Mouse (Mus musculus): ENCODE measurements around the gene Clec2e. TPM values are rescaled to one million over a fixed set of nuclear protein-coding genes. Genes with fewer than 3 reads are reported as not detected.

Clec2e gene
- polyA plus RNA-seq, 1 experiment from 2014 or later: not detected

Other genes with a start within 250 kb of the Clec2e start
- gene Clec2i, start 213.3 kb downstream of the Clec2e start, polyA plus RNA-seq (2016; fragmentation: Nextera tagmentation; extraction: Ambion mirVana): not detected in 2 replicates
- gene BC035044, start 209.8 kb downstream of the Clec2e start, polyA plus RNA-seq (2016; fragmentation: Nextera tagmentation; extraction: Ambion mirVana): 0.68 TPM in 1 of 2 replicates, not detected in the other
- not detected in 2 replicates for gene Clec2g, start 166.5 kb downstream of the Clec2e start, polyA plus RNA-seq (2016; fragmentation: Nextera tagmentation; extraction: Ambion mirVana)
- gene Klrb1f, start 55.0 kb downstream of the Clec2e start, polyA plus RNA-seq (2016; fragmentation: Nextera tagmentation; extraction: Ambion mirVana): not detected in 2 replicates
- gene Clec2d, start 79.7 kb upstream of the Clec2e start, polyA plus RNA-seq (2016; fragmentation: Nextera tagmentation; extraction: Ambion mirVana): 0.14 and 0.21 TPM in 2 replicates
- not detected in 2 replicates for gene Cd69, start 174.5 kb upstream of the Clec2e start, polyA plus RNA-seq (2016; fragmentation: Nextera tagmentation; extraction: Ambion mirVana)
- not detected in 2 replicates for gene 4922502D21Rik, start 230.9 kb upstream of the Clec2e start, polyA plus RNA-seq (2016; fragmentation: Nextera tagmentation; extraction: Ambion mirVana)
- gene Clec12a, start 241.8 kb upstream of the Clec2e start, polyA plus RNA-seq (2016; fragmentation: Nextera tagmentation; extraction: Ambion mirVana): 0.31 and 0.78 TPM in 2 replicates

All from heart, embryonic 12.5 days (tissue).